Mouse (Mus musculus) thymus, adult 2 months (tissue): ENCODE measurements around the gene Selenon. TPM values are rescaled to one million over a fixed set of nuclear protein-coding genes. Genes with fewer than 3 reads are reported as not detected.

Experiments used
- DNase-seq: peaks from one replicate; pipeline ENCODE4 v3.0.0; 2021
- H3K27ac ChIP-seq: fragments of 200-500 bp; 2 replicates; pipeline ENCODE4 v1.5.1; 2012; ENCODE audit warnings: low read length, control low read depth; ENCODE audit not compliant: control insufficient read depth, insufficient read depth
- H3K27me3 ChIP-seq: fragments of 200-500 bp; 2 replicates; pipeline ENCODE4 v1.6.1; 2012; ENCODE audit warnings: mild to moderate bottlenecking, low read length, moderate library complexity, mixed read lengths; ENCODE audit not compliant: control insufficient read depth, insufficient read depth
- H3K36me3 ChIP-seq: fragments of 200-500 bp; 2 replicates; pipeline ENCODE4 v1.6.1; 2012; ENCODE audit warnings: mild to moderate bottlenecking, low read length, moderate library complexity; ENCODE audit not compliant: control insufficient read depth, insufficient read depth
- H3K4me1 ChIP-seq: fragments of 200-500 bp; replicated peaks from 2 replicates; pipeline ENCODE4 v1.6.1; 2012; ENCODE audit warnings: low read length; ENCODE audit not compliant: control insufficient read depth, insufficient read depth
- H3K4me3 ChIP-seq: fragments of 200-500 bp; 2 replicates; pipeline ENCODE4 v1.5.1; 2012; ENCODE audit warnings: mild to moderate bottlenecking, low read length, control low read depth, moderate library complexity; ENCODE audit not compliant: control insufficient read depth, insufficient read depth
- CTCF ChIP-seq: fragments of 200-500 bp; IDR thresholded peaks from 2 replicates; pipeline ENCODE4 v1.5.1; 2012; ENCODE audit warnings: mild to moderate bottlenecking, control low read depth, low read length, moderate library complexity, borderline replicate concordance; ENCODE audit not compliant: control insufficient read depth, poor library complexity, insufficient read depth; ENCODE audit errors: extremely low read depth
- POLR2A ChIP-seq: fragments of 200-500 bp; IDR thresholded peaks from 2 replicates; pipeline ENCODE4 v1.6.1; 2012; ENCODE audit warnings: mild to moderate bottlenecking, low read length, control low read depth, moderate library complexity; ENCODE audit not compliant: control insufficient read depth, poor library complexity, insufficient read depth; ENCODE audit errors: extremely low read depth
- WGBS: fragments of 180-500 bp; shearing (Covaris S2); methylation state at CpG from one replicate; pipeline ENCODE4 v1.1.7; 2018; 5-methylcytosine and 5-hydroxymethylcytosine counted together
- polyA plus RNA-seq: library from polyadenylated mRNA; depleted of rRNA; stranded (reverse); fragments of >200 nt; gene quantifications from 2 replicates; pipeline ENCODE4 v1.2.3, GENCODE M21; 2012

The Selenon gene
- polyA plus RNA-seq, 1 experiment = 9.1 TPM

DNA sequence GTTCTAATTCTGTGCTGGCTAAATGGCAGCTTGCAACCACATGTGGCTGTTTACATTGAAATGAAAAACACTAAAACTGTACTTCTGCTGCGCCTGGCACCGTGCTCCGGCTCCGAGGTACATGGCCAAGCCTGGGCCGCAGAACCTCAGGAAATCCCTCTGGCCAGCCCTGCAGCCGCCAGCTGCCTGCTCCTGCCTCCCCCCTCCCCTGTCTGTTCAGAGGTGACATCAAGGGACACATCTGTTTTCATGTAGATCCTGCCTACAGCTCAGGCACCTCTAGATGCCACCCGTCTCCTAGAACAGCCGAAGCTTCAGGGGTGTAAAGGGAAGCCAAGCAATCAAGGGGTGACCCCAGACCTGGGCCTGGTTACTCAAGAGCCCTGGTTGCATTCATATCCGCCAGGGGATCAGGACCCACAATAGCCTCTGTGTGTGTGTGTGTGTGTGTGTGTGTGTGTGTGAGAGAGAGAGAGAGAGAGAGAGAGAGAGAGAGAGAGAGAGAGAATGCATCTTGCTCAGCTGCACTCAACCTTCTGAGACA, 6.7 kb upstream of the Selenon start:
- DNase-seq = peak; percentile 46
- no peak overlapping the region for H3K27ac ChIP-seq
- no peaks in the 10 kb centered on the region for H3K36me3 ChIP-seq
- peaks cover 15% of the 10 kb centered on the region for H3K4me1 ChIP-seq
- H3K27me3 ChIP-seq = no peaks in the 10 kb centered on the region
- H3K4me3 ChIP-seq = no peak overlapping the region
- TF ChIP-seq CTCF (no peak), POLR2A (no peak)
- WGBS = 11% methylated on average over 9 of the region's 9 CpGs

GRCm38 (mm10) chr4:134557626-134558249, 5.8 kb upstream of the Selenon start:
- 6% methylated on average over 16 of the region's 16 CpGs for WGBS
- TF ChIP-seq POLR2A (no peak), CTCF (no peak)
- Histone ChIP-seq H3K36me3 (no peaks in the 10 kb centered on the region), H3K27ac (peak overlapping the region; percentile 1; the same call in 1 of the 2 replicates), H3K4me3 (no peak overlapping the region), H3K4me1 (peaks cover 15% of the 10 kb centered on the region), H3K27me3 (no peaks in the 10 kb centered on the region)
- DNase-seq = no peak

- Histone ChIP-seq H3K4me3 (no peak overlapping the region), H3K4me1 (peaks cover 15% of the 10 kb centered on the region), H3K36me3 (no peaks in the 10 kb centered on the region), H3K27ac (no peak overlapping the region), H3K27me3 (0 out of 2 replicates have a peak, but pooled peaks cover 4% of the 10 kb centered on the region)
- no peak for TF ChIP-seq CTCF
- no peak for TF ChIP-seq POLR2A
- DNase-seq = no peak
- WGBS = 82% methylated on average over 8 of the region's 8 CpGs
These were observed 4.1 kb upstream of the Selenon start for GRCm38 (mm10) chr4:134555956-134556580.

DNA sequence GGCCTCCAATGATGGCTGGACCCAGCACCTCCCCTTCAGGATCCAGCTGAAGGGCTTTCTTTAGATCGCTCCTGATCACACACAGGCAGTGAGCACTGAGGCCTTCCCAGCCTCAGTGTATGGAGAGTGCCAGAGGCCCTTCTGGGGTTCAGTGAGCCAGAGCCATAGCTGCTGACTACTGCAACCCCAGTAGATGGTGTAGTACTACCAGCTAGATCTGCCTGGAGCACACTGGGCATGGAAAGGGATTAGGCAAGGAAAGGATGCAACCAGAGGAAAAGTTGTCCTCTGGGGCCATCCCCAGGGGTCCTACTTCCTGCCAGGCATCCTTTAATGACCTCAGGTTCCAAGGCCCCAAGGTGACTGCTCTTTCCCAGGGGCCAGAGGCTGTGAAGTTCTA, 1.7 kb upstream of the Selenon start:
- DNase-seq = no peak
- Histone ChIP-seq H3K4me3 (no peak overlapping the region), H3K4me1 (peaks cover 7% of the 10 kb centered on the region), H3K36me3 (no peaks in the 10 kb centered on the region), H3K27me3 (peaks cover 4% of the 10 kb centered on the region; the same call in 1 of the 2 replicates), H3K27ac (no peak overlapping the region)
- 96% methylated on average over 1 of the region's 1 CpGs for whole genome bisulfite sequencing
- TF ChIP-seq CTCF (no peak), POLR2A (no peak)

- H3K27ac ChIP-seq = no peak overlapping the region
- H3K4me3 ChIP-seq = no peak overlapping the region
- H3K4me1 ChIP-seq = peaks cover 11% of the 10 kb centered on the region
- 98% methylated on average over 8 of the region's 8 CpGs for WGBS
- H3K36me3 ChIP-seq = no peaks in the 10 kb centered on the region
- H3K27me3 ChIP-seq = peaks cover 4% of the 10 kb centered on the region; the same call in 1 of the 2 replicates
- TF ChIP-seq POLR2A = no peak
- DNase-seq = no peak
These were observed 2.1 kb downstream of the Selenon start for GRCm38 (mm10) chr4:134549899-134550298.

- no peaks in the 10 kb centered on the region for H3K36me3 ChIP-seq
- DNase-seq = no peak
- peaks cover 4% of the 10 kb centered on the region; the same call in 1 of the 2 replicates for H3K27me3 ChIP-seq
- 84% methylated on average over 18 of the region's 18 CpGs for WGBS
- TF ChIP-seq POLR2A = no peak
- no peak for TF ChIP-seq CTCF
- H3K4me3 ChIP-seq = no peak overlapping the region
- H3K27ac ChIP-seq = no peak overlapping the region
- H3K4me1 ChIP-seq = peaks cover 11% of the 10 kb centered on the region
These were observed 3.6 kb downstream of the Selenon start for GRCm38 (mm10) chr4:134548169-134548938.
